Mouse (Mus musculus) adrenal gland, adult (tissue): ENCODE data around the gene Olfr734.
A peak's percentile ranks its signal among the peaks of the same experiment; 100 is the strongest.

Experiments
- DNase-seq, 2 experiments: peaks; one replicate each; pipeline ENCODE4 v3.0.0; 2022 to 2023; ENCODE audit warnings: low spot score in 1 of 2; ENCODE audit not compliant: inconsistent age in 2 of 2

The Olfr734 gene

GRCm38 (mm10) chr14:50326661-50327060 lies at the start of gene Olfr734:
Gene Olfr734, minus strand, starts transcription at chr14:50326761.
- DNase-seq: no peak

GRCm38 (mm10) chr14:50363561-50363960 lies 37.0 kb upstream of the Olfr734 start:
- DNase-seq: no peak

- DNase-seq: no peak
Measured at GRCm38 (mm10) chr14:50360480-50360879, 33.9 kb upstream of the Olfr734 start.

DNA sequence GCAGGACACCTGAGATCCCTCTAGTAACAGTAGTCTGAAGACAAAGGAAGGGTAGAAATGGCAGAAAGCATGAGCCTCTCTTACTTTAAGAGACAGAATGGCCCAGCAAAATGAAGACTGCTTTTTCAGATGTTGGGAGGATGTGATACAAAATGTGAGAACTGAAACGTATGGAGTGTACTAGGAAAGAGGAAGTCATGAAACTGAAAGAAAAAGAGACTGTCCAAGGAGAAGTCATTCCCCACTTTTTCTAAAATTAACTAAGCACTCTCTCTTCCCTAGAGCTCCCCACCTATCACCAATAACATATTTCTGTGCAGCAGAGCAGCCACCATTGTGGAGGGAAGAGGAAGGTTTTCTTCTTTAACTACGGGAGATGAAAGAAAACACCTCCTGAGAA lies 31.0 kb upstream of the Olfr734 start, which contains the start of gene Tlr11:
Gene Tlr11, plus strand, starts transcription at position 322 of the 400 bp plus-strand sequence.
- DNase-seq: no peak

DNA sequence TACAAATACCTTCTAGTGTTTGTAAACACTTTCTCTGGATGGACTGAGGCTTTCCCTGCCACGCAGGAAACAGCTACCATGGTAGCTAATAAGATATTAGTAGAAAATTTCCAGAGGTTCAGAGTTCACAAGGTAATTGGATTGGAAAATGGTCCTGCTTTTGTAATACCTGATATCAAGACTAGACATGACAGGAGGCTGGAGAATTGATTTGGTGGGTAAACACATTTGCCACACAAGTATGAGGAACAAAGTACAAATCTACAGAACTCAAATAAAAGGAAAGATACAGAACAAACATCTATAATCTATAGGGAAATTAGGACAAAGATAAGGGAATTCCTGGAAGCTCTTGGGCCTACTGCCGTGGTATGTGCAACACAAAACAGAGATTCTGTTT lies 30.2 kb upstream of the Olfr734 start:
- no peak for DNase-seq

GRCm38 (mm10) chr14:50352438-50352837 lies 25.9 kb upstream of the Olfr734 start:
- DNase-seq: peak; percentile 11 to 66

DNA sequence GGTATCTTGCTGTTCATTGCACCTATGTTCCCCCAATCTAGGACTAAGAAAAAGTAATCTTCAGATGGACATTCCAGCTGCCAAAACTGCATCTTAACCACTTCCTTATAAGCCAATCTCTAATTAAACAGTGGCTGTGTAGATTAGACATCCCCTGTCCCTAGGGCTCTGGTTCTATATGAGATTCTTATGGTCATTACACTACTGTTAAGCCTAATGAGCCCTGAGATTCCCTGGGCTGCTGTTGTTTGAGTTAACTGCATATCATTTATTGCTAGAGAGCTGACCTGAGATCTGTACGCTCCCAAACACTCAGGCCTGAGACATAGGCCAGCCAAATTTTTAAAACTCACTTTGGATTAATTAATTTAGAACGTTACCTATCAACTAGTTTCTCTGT lies 22.2 kb upstream of the Olfr734 start, which contains the start of gene Olfr735:
Gene Olfr735, minus strand, starts transcription at position 77 of the 400 bp plus-strand sequence.
- DNase-seq: no peak

DNA sequence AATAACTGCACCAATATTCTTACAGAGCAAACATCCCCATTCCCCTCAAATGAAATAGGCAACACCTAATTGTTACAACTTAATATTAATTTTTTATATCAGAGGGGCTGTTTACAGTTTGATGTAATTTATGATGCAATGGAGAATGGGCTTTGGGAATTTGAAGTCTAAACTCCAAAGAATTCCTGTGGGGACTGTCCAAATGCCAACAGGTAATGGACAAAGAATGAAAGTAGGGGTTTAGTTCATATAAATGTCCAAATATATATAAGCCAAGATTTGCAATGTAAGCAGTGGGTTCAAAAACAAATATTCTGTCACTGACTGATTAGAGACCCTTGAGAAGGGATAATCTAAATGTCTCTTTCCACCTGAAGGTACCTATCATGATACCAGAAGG lies 25.1 kb downstream of the Olfr734 start, which contains the start of gene Olfr733:
Gene Olfr733, minus strand, starts transcription at position 101 of the 400 bp plus-strand sequence.
- DNase-seq: no peak

DNA sequence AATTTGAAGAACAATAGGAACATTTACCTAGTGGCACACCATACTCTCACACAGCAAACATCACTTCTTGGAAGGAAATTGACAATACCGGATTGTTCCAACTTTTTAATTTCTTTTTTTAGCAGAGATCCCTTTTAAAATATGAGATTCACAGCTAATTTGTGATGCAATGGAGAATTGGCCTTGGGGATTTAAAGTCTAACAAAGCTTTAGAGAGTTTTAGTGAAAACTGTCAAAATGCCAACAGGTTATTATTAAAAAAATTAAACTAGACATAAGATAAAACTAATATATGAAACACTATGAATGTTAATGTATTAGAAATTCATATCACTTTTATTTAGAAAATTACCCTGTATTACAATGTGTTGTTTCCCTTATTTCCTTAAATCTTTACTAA lies 42.5 kb downstream of the Olfr734 start, which contains the start of gene Olfr732:
Gene Olfr732, minus strand, starts transcription at position 101 of the 400 bp plus-strand sequence.
- DNase-seq: no peak
